In the genomic region with DNA sequence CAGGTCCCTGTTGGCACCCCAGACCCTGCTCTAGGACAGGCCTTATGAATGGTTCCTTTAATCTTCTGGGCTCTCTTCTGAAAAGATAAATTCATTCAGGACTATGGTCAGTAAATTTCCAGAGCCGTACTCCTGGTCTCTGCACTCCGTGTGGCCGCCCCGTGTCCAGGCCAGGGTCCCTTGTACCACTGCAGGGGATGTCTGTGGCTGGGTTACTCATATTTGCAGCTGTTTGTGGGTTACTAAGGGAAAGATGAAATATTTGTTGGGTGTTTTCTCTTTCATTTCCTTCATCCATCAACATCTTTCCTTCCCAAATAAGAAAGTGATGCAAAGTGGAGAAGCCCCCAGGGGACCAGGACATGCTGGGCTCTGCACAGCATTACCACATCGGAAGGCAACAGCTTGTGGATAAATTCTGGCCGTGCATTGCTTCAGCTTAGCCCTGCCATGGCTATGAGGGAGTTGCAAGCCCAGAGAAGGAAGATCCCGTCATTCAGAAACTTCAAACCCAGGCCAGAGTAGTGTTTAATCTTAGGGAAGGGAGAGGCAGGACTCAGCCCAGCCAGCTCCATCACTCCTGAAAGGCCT, we compare ENCODE assay signal across 21 mouse cellular contexts. TPM values are rescaled to one million over a fixed set of nuclear protein-coding genes. Genes with fewer than 3 reads are reported as not detected.
A peak's percentile ranks its signal among the peaks of the same experiment; 100 is the strongest.
DNase-seq lines count a peak whose midpoint lies in the region; ATAC-seq and TF ChIP-seq lines count a peak whose summit lies in the region.
"Had no signal": no experiment of that assay in that cellular context is flagged by ENCODE, and none has a peak within 500 bp of the region (broad histone marks: within the 10 kb centered on the region; RNA-seq: fewer than 3 reads in every experiment).

No protein-coding gene starts in this region.

- TF ChIP-seq CTCF in layer of hippocampus, adult 2 months (conservative IDR thresholded peaks at IDR 0.05) = no peak

- H3K4me2 ChIP-seq in myocyte (ENCODE audit: low read depth) = peak overlapping the region; percentile 66
- no peak overlapping the region for H3K4me2 ChIP-seq in midbrain, embryonic 13.5 days (replicated peaks)
- H3K4me2 ChIP-seq: forebrain, embryonic 15.5 days; kidney, embryonic 15.5 days; midbrain, embryonic 15.5 days had no signal

- no peak overlapping the region for H3K9ac ChIP-seq in midbrain, embryonic 13.5 days (replicated peaks)
- H3K9ac ChIP-seq: forebrain, embryonic 15.5 days; kidney, embryonic 15.5 days; midbrain, embryonic 15.5 days had no signal

- no peak for ATAC-seq in midbrain, embryonic 13.5 days
- ATAC-seq: forebrain, embryonic 15.5 days; hindbrain, embryonic 16.5 days; intestine, embryonic 16.5 days; lung, postnatal 0 days; midbrain, embryonic 15.5 days had no signal

- peaks cover 16% of the 10 kb centered on the region for H3K4me1 ChIP-seq in midbrain, embryonic 13.5 days (replicated peaks)

- no peak for TF ChIP-seq POLR2A in myocyte (IDR thresholded peaks at IDR 0.05; ENCODE audit: insufficient read length, low read depth)

- H3K9me3 ChIP-seq in midbrain, embryonic 13.5 days = no peaks in the 10 kb centered on the region
- H3K9me3 ChIP-seq: forebrain, embryonic 15.5 days; kidney, embryonic 15.5 days; midbrain, embryonic 15.5 days had no signal

- WGBS in midbrain, embryonic 13.5 days = 91% methylated on average over 7 of the region's 7 CpGs

- H3K4me3 ChIP-seq in layer of hippocampus, adult 2 months = no peak overlapping the region
- H3K4me3 ChIP-seq in myocyte = no peak overlapping the region
- H3K4me3 ChIP-seq in midbrain, embryonic 13.5 days (replicated peaks) = no peak overlapping the region
- H3K4me3 ChIP-seq: forebrain, embryonic 15.5 days; kidney, embryonic 15.5 days; midbrain, embryonic 15.5 days had no signal

- DNase-seq in gastrocnemius, adult 18-20 months (ENCODE audit: low spot score) = peak; percentile 68
- no peak for DNase-seq in gastrocnemius, postnatal 10 days
- no peak for DNase-seq in layer of hippocampus, adult 2 months (ENCODE audit: low spot score in 2 of 2)
- DNase-seq in layer of hippocampus, adult 9-11 months = no peak
- peak; percentile 44 for DNase-seq in gastrocnemius, postnatal 14 days
- no peak for DNase-seq in lung, postnatal 25 days (ENCODE audit: low spot score)
- DNase-seq: adrenal gland, adult 8-10 months; cerebellum, adult 11 months; cerebellum, postnatal 14 days; embryo, embryonic 11 days; liver; right cerebral cortex, postnatal 4 days had no signal

- peak overlapping the region; percentile 48; the same call in 1 of the 2 replicates for H3K27ac ChIP-seq in layer of hippocampus, adult 2 months
- H3K27ac ChIP-seq in midbrain, embryonic 13.5 days = no peak overlapping the region
- H3K27ac ChIP-seq: forebrain, embryonic 15.5 days; kidney, embryonic 15.5 days; midbrain, embryonic 15.5 days; stomach, postnatal 0 days had no signal

- H3K27me3 ChIP-seq in myocyte (ENCODE audit: control insufficient read depth, insufficient read depth, insufficient read length) = no peaks in the 10 kb centered on the region
- no peaks in the 10 kb centered on the region for H3K27me3 ChIP-seq in midbrain, embryonic 13.5 days
- H3K27me3 ChIP-seq: forebrain, embryonic 15.5 days; kidney, embryonic 15.5 days; midbrain, embryonic 15.5 days had no signal

- no peak overlapping the region for H3ac ChIP-seq in myocyte (ENCODE audit: control insufficient read depth, insufficient read length)

- peaks cover 82% of the 10 kb centered on the region for H3K79me2 ChIP-seq in myocyte (ENCODE audit: control insufficient read depth, insufficient read depth)

- intact Hi-C loops in gastrocnemius, postnatal 14 days (cut with DNase I; ENCODE audit: low total_unique reads) = no loop called here

- H3K36me3 ChIP-seq in myocyte (ENCODE audit: control insufficient read depth, insufficient read depth) = peaks cover 6% of the 10 kb centered on the region
- peaks cover 13% of the 10 kb centered on the region for H3K36me3 ChIP-seq in midbrain, embryonic 13.5 days
- H3K36me3 ChIP-seq: forebrain, embryonic 15.5 days had no signal

TF ChIP-seq in myocyte, 11 proteins besides CTCF, POLR2A, EP300 and RAD21:
- peak; percentile 39 for TF ChIP-seq POLR2AphosphoS2 (IDR thresholded peaks at IDR 0.05; ENCODE audit: insufficient read length, low read depth)
- TF ChIP-seq MYOD1 (IDR thresholded peaks at IDR 0.05; ENCODE audit: control insufficient read depth in 1 of 3, insufficient read length in 2 of 3, low read depth in 2 of 3) = peak in 2 of 3 experiments; percentile 51 to 62
- peak; percentile 78; the same call in 1 of the 2 replicates for TF ChIP-seq CEBPB (IDR thresholded peaks at IDR 0.05; ENCODE audit: insufficient read depth, poor library complexity, severe bottlenecking)
- no peak for TF ChIP-seq MAX (IDR thresholded peaks at IDR 0.05; ENCODE audit: low read depth)
- TF ChIP-seq TCF3 (IDR thresholded peaks at IDR 0.05; ENCODE audit: insufficient read length, low read depth) = no peak
- peak; percentile 29 for TF ChIP-seq TCF12 (IDR thresholded peaks at IDR 0.05; ENCODE audit: insufficient read depth, poor library complexity, severe bottlenecking)
- TF ChIP-seq REST (IDR thresholded peaks at IDR 0.05; ENCODE audit: insufficient read depth, insufficient read length) = no peak
- TF ChIP-seq E2F4 (IDR thresholded peaks at IDR 0.05; ENCODE audit: insufficient read depth) = no peak
- TF ChIP-seq MYOG (IDR thresholded peaks at IDR 0.05; ENCODE audit: control insufficient read depth in 1 of 3, insufficient read depth in 1 of 3, insufficient read length in 2 of 3, low read depth in 2 of 3) = peak in 1 of 3 experiments; percentile 48
- TF ChIP-seq USF1 (IDR thresholded peaks at IDR 0.05; ENCODE audit: low read depth) = no peak
- TF ChIP-seq SRF (IDR thresholded peaks at IDR 0.05; ENCODE audit: control insufficient read depth, insufficient read length, low read depth) = no peak

RNA-seq across cellular contexts. Expression of a gene that starts 15.5 kb away (rescaled TPM):
- 10 to 100 TPM; 50.2 to 54.2 TPM for total RNA-seq in gastrocnemius, adult 18-20 months (2021)
- 10 to 100 TPM; 79.2 to 87.6 TPM for total RNA-seq in gastrocnemius, postnatal 10 days (2021)
- total RNA-seq in layer of hippocampus, adult 2 months (2021) = 10 to 100 TPM; 56.4 to 61.1 TPM
- 10 to 100 TPM; 60.2 to 70.7 TPM for total RNA-seq in gastrocnemius, postnatal 14 days (2021)
- 148 TPM for polyA plus RNA-seq in myocyte (2012; fragmentation: generic; extraction: Trizol)
- 75.3 and 80.9 TPM in 2 replicates for polyA plus RNA-seq in midbrain, embryonic 13.5 days (2015; fragmentation: Nextera tagmentation; extraction: Ambion mirVana)

Comparison
In these comparisons a context has a peak if more than half of its experiments do, and no peak if none do; other contexts are left out.
1. DNase-seq: peak in gastrocnemius, adult 18-20 months (single experiment) and gastrocnemius, postnatal 14 days (single experiment); none in gastrocnemius, postnatal 10 days (single experiment), layer of hippocampus, adult 2 months (0 of 2), layer of hippocampus, adult 9-11 months (single experiment) and lung, postnatal 25 days (single experiment).